Mouse (Mus musculus): ENCODE results near the gene Col24a1.

- TF ChIP-seq CTCF (IDR thresholded peaks at IDR 0.05; ENCODE audit: control insufficient read depth, insufficient read depth, insufficient replicate concordance, low read depth, low read length) (no peak), POLR2A (IDR thresholded peaks at IDR 0.05; ENCODE audit: control insufficient read depth, low read depth, low read length) (no peak)
Observed at GRCm38 (mm10) chr3:145508550-145508949, 216.3 kb downstream of the Col24a1 start.

Measured in testis, adult 2 months (tissue).